Mouse (Mus musculus) heart, postnatal 10 days (tissue): Measurements from ENCODE around the gene Tceal9. TPM values are rescaled to one million over a fixed set of nuclear protein-coding genes. Genes with fewer than 3 reads are reported as not detected.
"Not testable (repeated sequence)": the region's sequence is repeated elsewhere in the genome, so short reads cannot be mapped to it uniquely, and the experiment has no call there.

Source experiments
- DNase-seq, 2 experiments: peaks; one replicate each; pipeline ENCODE4 v3.0.0; 2021
- intact Hi-C: fragments of 180-260 bp; cut with DNase I; formaldehyde crosslinking; loops from one replicate; pipeline ENCODE4 v1.15.1; 2025
- total RNA-seq, 2 experiments: library from RNA; stranded (reverse); gene quantifications; 2 replicates each; pipeline ENCODE4 v1.2.3; 2021

Gene Tceal9
- total RNA-seq, 2 experiments from 2014 or later: 99.6 to 103 TPM

DNA sequence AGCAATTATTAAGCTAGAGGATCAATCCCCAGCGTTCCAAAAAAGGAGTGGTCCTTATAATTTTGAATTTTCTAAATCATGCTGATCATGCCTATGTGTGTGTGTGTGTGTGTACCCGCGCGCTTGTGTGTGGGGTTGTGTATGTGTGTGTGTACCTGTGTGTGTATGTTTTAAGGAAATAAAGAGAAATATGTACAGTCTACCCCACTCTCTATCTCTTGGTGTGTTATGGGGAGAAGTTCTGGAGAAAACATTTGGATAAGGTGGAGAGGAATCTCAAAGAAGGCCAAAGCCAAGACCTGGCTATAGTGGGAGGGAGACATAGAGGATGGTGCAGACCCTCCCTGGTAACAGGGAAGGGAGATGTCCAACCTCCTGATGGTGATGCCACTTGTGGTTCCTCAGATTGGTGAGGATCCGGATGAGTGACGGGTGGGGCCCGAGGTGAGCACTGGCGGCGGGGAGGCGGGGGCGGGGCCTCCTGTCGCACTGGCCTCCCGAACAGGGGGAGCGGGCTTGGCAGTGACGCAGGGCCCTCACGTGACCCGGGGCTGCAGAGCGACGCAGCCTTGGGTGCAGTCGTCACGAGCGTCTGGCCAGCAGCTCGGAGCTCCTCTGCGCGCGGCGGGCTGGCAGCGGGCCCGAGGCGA, 25.0 kb downstream of the Tceal9 start, which contains the start of gene Bex3:
TSS of gene Bex3 (plus strand) at position 511 of the 650 bp plus-strand sequence.
- peak; percentile 35 to 38 for DNase-seq
- intact Hi-C loops: not testable (repeated sequence)

GRCm38 (mm10) chrX:136270393-136271111, 25.7 kb downstream of the Tceal9 start:
- peak in 1 of 2 experiments; percentile 20 for DNase-seq
- intact Hi-C loops: not testable (repeated sequence)

DNA sequence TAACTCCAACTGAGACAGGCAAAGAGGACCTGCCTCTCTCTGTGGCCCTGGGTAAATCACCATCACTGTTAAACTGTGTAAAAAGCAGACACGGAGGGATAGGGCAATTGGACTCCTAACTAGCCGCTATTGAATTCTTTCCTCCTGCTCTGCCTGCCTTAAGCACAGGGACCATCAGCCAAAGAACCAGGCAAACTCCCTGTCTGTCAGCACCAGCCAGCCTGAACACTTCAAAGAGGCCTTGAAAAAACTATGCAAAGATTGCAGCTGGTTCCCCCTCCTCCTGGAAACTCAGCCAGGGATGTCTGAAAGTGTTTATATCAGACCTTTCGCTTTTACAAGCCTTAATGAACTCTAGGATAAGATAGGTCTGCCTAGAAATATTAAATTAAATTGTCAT, 29.7 kb downstream of the Tceal9 start:
- no peak for DNase-seq
- intact Hi-C loops: no loop called here

DNA sequence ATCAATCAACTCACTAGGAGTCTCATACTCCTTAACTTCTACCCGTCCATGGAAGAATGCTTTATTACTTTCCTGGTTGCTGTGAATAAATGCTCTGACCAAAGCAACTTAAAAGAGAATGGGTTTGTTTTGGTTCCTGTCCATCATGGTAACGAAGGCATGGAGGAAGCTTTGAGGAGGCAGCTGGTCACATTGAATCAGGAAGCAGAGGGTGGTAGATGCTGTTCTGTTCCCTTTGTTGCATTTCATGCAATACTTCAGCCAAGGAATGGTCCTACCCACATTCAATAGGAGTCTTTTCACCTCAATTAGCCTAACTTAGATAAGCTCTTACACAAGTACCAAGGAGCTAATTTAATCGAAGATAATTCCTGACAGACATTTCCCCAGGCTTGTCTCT, 30.5 kb downstream of the Tceal9 start:
- intact Hi-C loops: no loop called here
- DNase-seq: no peak

- intact Hi-C loops: no loop called here
- DNase-seq: no peak
Observed at GRCm38 (mm10) chrX:136277577-136277976, 32.7 kb downstream of the Tceal9 start.

DNA sequence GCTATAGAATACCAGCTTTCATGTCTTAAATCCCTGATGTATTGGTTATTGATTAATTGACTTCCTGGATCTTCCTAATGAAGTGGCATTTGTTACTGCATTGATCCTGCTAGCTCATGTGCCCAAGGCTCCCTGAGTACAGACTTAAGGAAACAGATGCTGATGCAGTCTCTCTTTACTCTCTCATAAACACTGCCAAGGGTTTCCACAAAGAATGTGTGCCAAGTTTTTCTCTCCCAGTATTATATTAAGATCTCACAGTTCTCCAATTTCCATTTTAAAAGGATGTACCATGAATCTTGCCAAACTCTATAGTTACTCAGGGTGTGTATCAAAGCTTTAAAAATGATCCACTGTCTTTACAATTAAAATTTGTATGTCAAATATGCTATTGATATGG, 33.5 kb downstream of the Tceal9 start:
- intact Hi-C loops: no loop called here
- no peak for DNase-seq

DNA sequence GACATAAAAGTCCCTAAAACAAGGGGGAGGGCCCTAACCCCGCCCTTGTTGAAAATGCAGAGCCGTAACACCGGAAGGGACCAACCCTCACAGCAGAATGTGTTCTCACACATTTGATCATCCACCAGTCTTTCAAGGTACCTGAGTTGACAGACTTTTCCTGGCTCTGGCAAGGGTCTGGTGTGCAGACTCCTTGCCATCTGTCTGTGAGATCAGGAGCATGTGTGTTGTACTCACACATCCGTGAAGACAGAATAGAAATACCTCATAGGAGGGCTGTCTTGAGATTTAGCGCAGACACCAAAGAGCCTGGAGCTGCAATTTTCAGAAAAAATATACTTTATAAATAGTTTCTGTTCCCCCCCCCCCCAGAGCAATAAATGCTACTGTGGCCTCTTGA, 34.5 kb downstream of the Tceal9 start:
- no peak for DNase-seq
- intact Hi-C loops: no loop called here

DNA sequence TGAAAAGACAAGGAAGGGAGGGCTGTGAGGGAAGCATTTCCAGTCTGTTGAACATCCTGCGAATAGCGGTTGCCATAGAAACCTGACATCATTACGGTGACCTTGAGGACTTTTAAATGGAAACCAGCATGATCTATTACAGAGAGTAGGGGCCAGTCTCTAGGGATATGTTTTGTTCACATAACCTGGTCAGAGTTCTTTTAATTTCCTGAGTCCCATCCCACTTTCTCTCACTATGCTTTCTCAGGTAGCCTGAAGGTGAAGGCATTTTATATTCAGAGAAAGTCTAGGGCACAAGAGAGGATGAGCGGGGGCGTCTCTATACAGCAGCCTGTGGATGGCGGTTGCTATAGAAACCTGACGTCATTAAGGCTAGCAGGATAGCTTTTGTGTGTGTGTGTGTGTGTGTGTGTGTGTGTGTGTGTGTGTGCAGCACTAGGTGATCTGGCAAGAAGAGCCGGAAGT, 46.0 kb downstream of the Tceal9 start:
- intact Hi-C loops: no loop called here
- no peak for DNase-seq

Other genes with a start within 250 kb of the Tceal9 start
- 1 to 10 TPM; 4.5 to 6.2 TPM for gene Arxes1, start 211.7 kb upstream of the Tceal9 start, total RNA-seq
- 1 to 10 TPM in 1 of 2 experiments, under 1 TPM in 1; 0.31 to 1.2 TPM for gene Bex2, start 176.8 kb upstream of the Tceal9 start, total RNA-seq
- not detected for gene Nxf3, start 159.8 kb upstream of the Tceal9 start, total RNA-seq
- 1 to 10 TPM; 5.1 to 8.4 TPM for gene Bex4, start 106.1 kb upstream of the Tceal9 start, total RNA-seq
- gene Tceal8, start 72.7 kb upstream of the Tceal9 start, total RNA-seq: 10 to 100 TPM; 57.8 to 61.6 TPM
- 1 to 10 TPM; 5.6 to 6.5 TPM for gene Tceal5, start 41.2 kb upstream of the Tceal9 start, total RNA-seq
- 10 to 100 TPM in 1 of 2 experiments, 1 to 10 TPM in 1; 5.3 to 19.6 TPM for gene Tceal7, start 30.3 kb upstream of the Tceal9 start, total RNA-seq
- gene Bex1, start 29.6 kb upstream of the Tceal9 start, total RNA-seq: 10 to 100 TPM; 30.4 to 36.3 TPM
- gene Bex3, start 25.2 kb downstream of the Tceal9 start, total RNA-seq: 10 to 100 TPM; 84.6 to 84.9 TPM